Mouse (Mus musculus): ENCODE data around the gene Vps8. TPM values are rescaled to one million over a fixed set of nuclear protein-coding genes. Genes with fewer than 3 reads are reported as not detected.

Gene Vps8
- polyA plus RNA-seq, 1 experiment from 2014 or later = 3.1 TPM

- H3K4me2 ChIP-seq (ENCODE audit: low read depth, low read length) = no peak overlapping the region
- H3K9me3 ChIP-seq (ENCODE audit: low read length) = no peaks in the 10 kb centered on the region
- no peak overlapping the region for H3K27ac ChIP-seq (ENCODE audit: low read depth)
- H3K9ac ChIP-seq (replicated peaks) = no peak overlapping the region
- H3K36me3 ChIP-seq (replicated peaks; ENCODE audit: insufficient read depth, low read length) = no peaks in the 10 kb centered on the region
- TF ChIP-seq CTCF (IDR thresholded peaks at IDR 0.05; ENCODE audit: low read depth) = no peak
- no peak for TF ChIP-seq EP300 (IDR thresholded peaks at IDR 0.05; ENCODE audit: low read depth)
- H3K27me3 ChIP-seq (ENCODE audit: insufficient read depth, low read length) = no peaks in the 10 kb centered on the region
- 54% methylated on average over 8 of the region's 8 CpGs for WGBS (ENCODE audit: insufficient replicate concordance)
- H3K4me1 ChIP-seq (ENCODE audit: insufficient read depth) = no peaks in the 10 kb centered on the region
- H3K4me3 ChIP-seq (ENCODE audit: low read depth, low read length) = no peak overlapping the region
- DNase-seq (no peak), ATAC-seq (no peak)
These were observed 184.2 kb downstream of the Vps8 start for GRCm38 (mm10) chr16:21607021-21607650.

DNA sequence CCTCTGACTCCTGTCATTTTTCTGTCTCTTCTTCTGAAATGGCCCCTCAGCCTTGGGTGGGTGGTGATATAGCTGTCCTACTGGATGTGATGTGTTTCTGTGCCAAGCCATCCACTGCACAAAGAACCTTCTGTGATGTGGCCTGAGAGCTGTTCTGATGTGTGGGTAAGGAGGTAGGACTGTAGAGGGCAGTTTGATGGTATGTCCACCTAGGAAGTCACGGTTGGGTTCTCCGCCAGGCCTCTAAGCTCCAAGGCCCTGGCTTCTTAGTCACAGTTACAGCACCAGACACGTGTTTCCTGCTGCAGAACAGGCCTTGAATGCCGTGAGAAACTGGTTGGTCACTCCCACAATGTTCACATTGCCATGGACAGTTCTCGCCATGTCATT, 184.7 kb downstream of the Vps8 start:
- 72% methylated on average over 5 of the region's 5 CpGs for WGBS (ENCODE audit: insufficient replicate concordance)

DNA sequence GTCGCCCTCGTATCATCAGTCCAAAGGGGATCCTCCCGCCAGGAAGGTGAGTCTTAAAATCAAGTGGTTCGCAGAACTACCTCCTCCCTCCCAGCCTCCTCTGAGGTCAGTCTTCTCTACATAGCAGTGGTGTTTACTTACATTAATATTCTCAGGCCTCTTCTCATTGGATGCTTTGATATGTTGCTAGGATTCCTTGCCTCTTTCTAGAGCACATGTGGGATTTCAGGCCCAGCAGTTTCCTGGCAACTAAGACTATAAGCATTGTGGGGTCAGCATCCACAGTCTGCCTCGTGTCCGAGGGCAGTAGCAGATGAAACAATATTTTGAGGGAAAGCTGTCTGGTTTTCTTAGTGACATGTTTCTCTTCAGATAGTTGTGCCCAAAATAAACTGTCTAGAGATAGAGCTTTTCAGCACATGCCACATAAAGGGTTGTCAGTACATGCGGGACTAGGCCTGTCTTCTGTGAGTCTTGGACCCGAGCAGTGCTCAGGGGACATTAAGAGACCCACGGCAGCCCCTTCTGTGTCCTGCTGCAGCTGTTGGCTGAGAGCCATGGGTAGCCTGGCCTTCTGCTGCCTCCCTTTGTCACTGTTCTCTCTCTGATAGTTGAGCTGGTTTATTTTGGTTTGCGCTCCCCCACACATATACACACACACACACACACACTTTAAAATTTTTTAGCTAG, 185.4 kb downstream of the Vps8 start:
- Histone ChIP-seq H3K4me1 (ENCODE audit: insufficient read depth) (no peaks in the 10 kb centered on the region), H3K4me3 (ENCODE audit: low read depth, low read length) (no peak overlapping the region), H3K4me2 (ENCODE audit: low read depth, low read length) (no peak overlapping the region), H3K27ac (ENCODE audit: low read depth) (no peak overlapping the region), H3K9ac (replicated peaks) (no peak overlapping the region), H3K36me3 (replicated peaks; ENCODE audit: insufficient read depth, low read length) (no peaks in the 10 kb centered on the region), H3K27me3 (ENCODE audit: insufficient read depth, low read length) (no peaks in the 10 kb centered on the region), H3K9me3 (ENCODE audit: low read length) (no peaks in the 10 kb centered on the region)
- DNase-seq (no peak), ATAC-seq (no peak)
- 78% methylated on average over 10 of the region's 10 CpGs for WGBS (ENCODE audit: insufficient replicate concordance)
- TF ChIP-seq EP300 (IDR thresholded peaks at IDR 0.05; ENCODE audit: low read depth) (no peak), CTCF (IDR thresholded peaks at IDR 0.05; ENCODE audit: low read depth) (no peak)

More for the DNA sequence above, 184.7 kb downstream of the Vps8 start:
- Histone ChIP-seq H3K27ac (ENCODE audit: low read depth) (no peak overlapping the region), H3K9me3 (ENCODE audit: low read length) (no peaks in the 10 kb centered on the region), H3K27me3 (ENCODE audit: insufficient read depth, low read length) (no peaks in the 10 kb centered on the region), H3K4me2 (ENCODE audit: low read depth, low read length) (no peak overlapping the region), H3K4me1 (ENCODE audit: insufficient read depth) (no peaks in the 10 kb centered on the region), H3K36me3 (replicated peaks; ENCODE audit: insufficient read depth, low read length) (no peaks in the 10 kb centered on the region), H3K9ac (replicated peaks) (no peak overlapping the region), H3K4me3 (ENCODE audit: low read depth, low read length) (no peak overlapping the region)
- TF ChIP-seq CTCF (IDR thresholded peaks at IDR 0.05; ENCODE audit: low read depth) (no peak), EP300 (IDR thresholded peaks at IDR 0.05; ENCODE audit: low read depth) (no peak)
- no peak for DNase-seq
- no peak for ATAC-seq

- Histone ChIP-seq H3K36me3 (replicated peaks; ENCODE audit: insufficient read depth, low read length) (no peaks in the 10 kb centered on the region), H3K4me2 (ENCODE audit: low read depth, low read length) (no peak overlapping the region), H3K4me3 (ENCODE audit: low read depth, low read length) (no peak overlapping the region), H3K9me3 (ENCODE audit: low read length) (no peaks in the 10 kb centered on the region), H3K4me1 (ENCODE audit: insufficient read depth) (no peaks in the 10 kb centered on the region), H3K9ac (replicated peaks) (no peak overlapping the region), H3K27ac (ENCODE audit: low read depth) (no peak overlapping the region), H3K27me3 (ENCODE audit: insufficient read depth, low read length) (no peaks in the 10 kb centered on the region)
- no peak for DNase-seq
- WGBS (ENCODE audit: insufficient replicate concordance) = 86% methylated on average over 4 of the region's 4 CpGs
- TF ChIP-seq CTCF (IDR thresholded peaks at IDR 0.05; ENCODE audit: low read depth) (no peak), EP300 (IDR thresholded peaks at IDR 0.05; ENCODE audit: low read depth) (no peak)
- ATAC-seq = no peak
These were observed 187.6 kb downstream of the Vps8 start for GRCm38 (mm10) chr16:21610473-21610872.

DNA sequence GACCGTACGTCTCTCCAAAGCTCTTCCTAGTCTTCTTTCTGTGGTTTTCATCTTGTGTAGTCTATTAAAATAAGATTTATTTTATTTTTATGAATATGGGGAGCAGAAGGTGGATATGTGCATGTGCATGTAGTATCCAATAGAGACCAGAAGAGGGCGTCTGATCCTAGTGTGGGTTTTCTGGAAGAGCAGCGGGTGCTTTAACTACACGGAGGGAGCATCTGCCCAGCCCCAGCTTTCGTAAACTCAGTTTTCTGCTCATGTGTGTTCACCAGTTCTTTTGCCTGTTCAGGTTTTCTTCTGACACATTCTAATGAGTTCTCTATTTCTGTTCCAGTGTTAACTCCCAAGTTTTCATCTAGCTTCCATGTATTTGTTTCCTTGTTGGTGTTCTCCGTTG, 192.9 kb downstream of the Vps8 start:
- DNase-seq (no peak), ATAC-seq (no peak)
- Histone ChIP-seq H3K4me3 (ENCODE audit: low read depth, low read length) (no peak overlapping the region), H3K36me3 (replicated peaks; ENCODE audit: insufficient read depth, low read length) (no peaks in the 10 kb centered on the region), H3K9me3 (ENCODE audit: low read length) (no peaks in the 10 kb centered on the region), H3K4me2 (ENCODE audit: low read depth, low read length) (no peak overlapping the region), H3K9ac (replicated peaks) (no peak overlapping the region), H3K27ac (ENCODE audit: low read depth) (no peak overlapping the region), H3K4me1 (ENCODE audit: insufficient read depth) (no peaks in the 10 kb centered on the region), H3K27me3 (ENCODE audit: insufficient read depth, low read length) (no peaks in the 10 kb centered on the region)
- no peak for TF ChIP-seq EP300 (IDR thresholded peaks at IDR 0.05; ENCODE audit: low read depth)
- TF ChIP-seq CTCF (IDR thresholded peaks at IDR 0.05; ENCODE audit: low read depth) = peak; percentile 72
- WGBS (ENCODE audit: insufficient replicate concordance) = 51% methylated on average over 7 of the region's 7 CpGs

GRCm38 (mm10) chr16:21620630-21621029, 197.7 kb downstream of the Vps8 start:
- H3K9ac ChIP-seq (replicated peaks) = no peak overlapping the region
- no peak overlapping the region for H3K4me2 ChIP-seq (ENCODE audit: low read depth, low read length)
- no peak overlapping the region for H3K27ac ChIP-seq (ENCODE audit: low read depth)
- H3K27me3 ChIP-seq (ENCODE audit: insufficient read depth, low read length) = no peaks in the 10 kb centered on the region
- no peak for DNase-seq
- H3K9me3 ChIP-seq (ENCODE audit: low read length) = no peaks in the 10 kb centered on the region
- ATAC-seq = no peak
- TF ChIP-seq CTCF (IDR thresholded peaks at IDR 0.05; ENCODE audit: low read depth) (no peak), EP300 (IDR thresholded peaks at IDR 0.05; ENCODE audit: low read depth) (no peak)
- no peaks in the 10 kb centered on the region for H3K4me1 ChIP-seq (ENCODE audit: insufficient read depth)
- H3K4me3 ChIP-seq (ENCODE audit: low read depth, low read length) = no peak overlapping the region
- no peaks in the 10 kb centered on the region for H3K36me3 ChIP-seq (replicated peaks; ENCODE audit: insufficient read depth, low read length)
- 75% methylated on average over 2 of the region's 2 CpGs for WGBS (ENCODE audit: insufficient replicate concordance)
